Mouse (Mus musculus) monocyte, adult 5-6 weeks (primary cell): ENCODE measurements around the gene Prps1l1. TPM values are rescaled to one million over a fixed set of nuclear protein-coding genes. Genes with fewer than 3 reads are reported as not detected.

ENCODE experiments used
- ATAC-seq: fragments of 153-309, 156-312 bp; replicated peaks from 2 replicates; pipeline ENCODE4 v1.8.0; 2017; ENCODE audit warnings: mild to moderate bottlenecking; ENCODE audit not compliant: low TSS enrichment, insufficient number of reproducible peaks, severe bottlenecking, poor library complexity, low FRiP score
- total RNA-seq: library from RNA; stranded (forward); fragments of 200-1000, 200-491, 200-594 nt; gene quantifications from 3 replicates; pipeline ENCODE4 v1.2.3, GENCODE M21; 2017

Prps1l1 gene
- not detected in 3 replicates for total RNA-seq

DNA sequence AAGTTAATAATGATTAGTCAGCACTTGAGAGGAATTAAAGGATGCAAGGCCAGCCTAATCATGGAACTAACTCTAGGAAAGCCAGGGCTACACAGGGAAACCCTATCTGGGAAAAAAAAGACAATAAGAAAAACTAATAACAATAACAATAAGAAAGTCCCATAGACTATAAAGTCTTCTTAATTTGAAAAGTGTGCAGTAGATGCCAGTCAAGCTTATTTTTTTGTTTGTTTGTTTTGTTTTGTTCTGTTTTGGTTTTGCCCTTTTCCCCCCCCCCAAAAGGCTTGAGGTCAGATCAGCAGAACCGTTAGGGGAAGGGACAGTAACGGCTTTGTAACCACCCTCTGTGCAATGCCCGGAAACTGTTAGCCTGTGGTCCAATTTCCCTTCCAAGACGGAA is at the start of gene Prps1l1:
Gene Prps1l1, plus strand, starts transcription at position 301 of the 400 bp plus-strand sequence.
- ATAC-seq, result no peak

- ATAC-seq, result no peak
Observed at GRCm38 (mm10) chr12:34937918-34938317, 46.6 kb upstream of the Prps1l1 start.

DNA sequence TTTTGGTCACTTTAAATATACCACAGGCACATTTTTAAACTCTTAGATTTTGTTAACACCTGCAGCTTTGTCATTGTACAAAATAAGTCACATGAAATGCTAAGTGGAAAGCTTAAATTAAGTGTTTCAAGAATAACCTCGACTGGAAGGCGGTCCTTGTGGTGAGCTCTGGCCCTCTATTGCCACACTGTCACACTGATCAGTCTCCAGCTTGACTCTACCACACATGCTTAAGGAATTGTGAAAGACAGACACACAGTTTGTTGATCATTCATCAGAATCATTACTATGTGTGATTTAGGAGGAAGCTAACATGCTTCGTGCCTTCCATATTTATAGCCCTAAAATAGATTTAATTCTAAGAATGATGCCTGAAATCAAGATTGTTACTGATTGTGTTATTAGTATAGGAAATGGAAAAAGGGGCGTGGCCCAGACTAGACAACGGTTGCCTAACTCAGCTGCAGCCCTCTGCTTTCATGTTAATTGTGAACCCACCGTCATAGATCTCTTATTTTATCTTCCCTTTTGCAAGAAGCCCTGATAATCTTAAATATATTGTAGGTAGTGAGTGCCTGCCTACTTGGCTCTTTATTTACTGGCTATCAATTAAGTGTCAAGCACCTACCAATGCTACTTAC is 35.4 kb upstream of the Prps1l1 start:
- no peak for ATAC-seq

GRCm38 (mm10) chr12:34975991-34976390 is 8.6 kb upstream of the Prps1l1 start:
- ATAC-seq, result no peak

- ATAC-seq, result no peak
Observed at GRCm38 (mm10) chr12:34985865-34986264, 1.3 kb downstream of the Prps1l1 start.

DNA sequence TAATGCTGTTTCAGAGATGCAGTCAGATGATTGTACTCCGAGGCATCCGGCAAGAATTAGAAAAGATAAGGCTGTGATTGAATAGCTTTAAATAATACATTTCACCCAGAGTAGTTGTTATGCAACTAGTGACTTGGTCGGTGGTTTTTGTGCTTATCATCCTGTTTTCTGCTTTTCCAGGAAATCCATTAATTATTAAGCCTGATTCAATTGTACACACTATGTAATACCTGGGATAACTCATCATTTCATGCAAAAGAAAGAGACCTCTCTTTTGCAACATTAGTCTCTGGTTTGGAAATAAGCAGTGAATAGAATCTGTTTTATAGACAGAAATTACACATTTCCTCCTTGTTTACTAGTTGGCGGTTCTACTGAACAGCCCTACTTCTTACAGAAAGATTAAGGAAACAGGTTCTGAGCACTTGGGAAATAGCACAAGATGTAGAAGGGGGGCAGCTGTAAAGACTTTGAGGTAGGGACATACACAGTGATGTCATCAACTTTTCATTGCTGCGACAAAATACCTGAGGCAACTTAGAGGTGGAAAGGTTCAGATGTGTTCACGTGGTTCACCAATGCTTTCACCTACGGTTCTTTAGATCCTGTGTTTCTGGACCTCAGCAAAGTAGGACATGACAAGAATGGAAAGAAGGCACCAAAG is 5.1 kb downstream of the Prps1l1 start:
- no peak for ATAC-seq

GRCm38 (mm10) chr12:34990387-34990786 is 5.8 kb downstream of the Prps1l1 start:
- ATAC-seq, result no peak

DNA sequence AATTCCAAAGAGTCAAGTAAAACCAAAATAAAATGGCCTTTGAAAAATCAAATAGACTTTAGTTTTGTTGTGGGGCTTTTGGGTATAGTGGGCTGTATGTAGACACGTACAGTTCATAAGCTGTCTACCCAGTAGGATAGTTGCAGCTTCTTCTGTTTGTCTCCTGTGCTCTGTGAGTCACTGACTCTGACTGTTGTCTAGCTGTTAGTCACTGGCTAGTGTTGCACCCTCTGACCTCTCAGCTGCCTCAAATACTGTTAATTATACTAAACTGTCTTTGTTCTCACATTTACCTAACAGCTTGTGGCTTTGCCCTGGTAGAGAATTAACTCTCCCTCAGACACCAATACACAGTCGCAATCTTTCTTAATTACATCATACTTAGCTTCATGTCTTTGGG is 7.3 kb downstream of the Prps1l1 start:
- ATAC-seq, result no peak

GRCm38 (mm10) chr12:34997597-34998182 is 13.1 kb downstream of the Prps1l1 start:
- ATAC-seq, result no peak

GRCm38 (mm10) chr12:34998778-34999467 is 14.4 kb downstream of the Prps1l1 start:
- ATAC-seq, result no peak

DNA sequence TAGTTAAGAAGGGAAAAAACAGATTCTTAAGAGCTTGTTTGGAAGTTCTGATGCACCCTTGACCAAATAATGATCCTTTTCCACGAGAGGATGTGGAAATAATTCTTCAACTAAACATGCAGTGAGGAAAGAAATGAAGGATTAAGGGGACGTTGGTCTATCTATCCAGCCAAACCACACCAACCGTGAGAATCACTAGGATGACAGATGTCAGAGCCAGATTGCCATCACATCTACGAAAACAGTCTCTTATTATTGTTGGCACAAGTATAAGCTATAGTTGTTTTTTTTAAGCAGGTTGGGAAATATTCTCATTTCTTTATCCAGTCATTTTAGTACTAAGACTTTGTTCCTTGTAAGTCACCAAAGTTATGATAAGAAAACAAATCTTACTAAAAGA is 15.8 kb downstream of the Prps1l1 start:
- ATAC-seq, result no peak

DNA sequence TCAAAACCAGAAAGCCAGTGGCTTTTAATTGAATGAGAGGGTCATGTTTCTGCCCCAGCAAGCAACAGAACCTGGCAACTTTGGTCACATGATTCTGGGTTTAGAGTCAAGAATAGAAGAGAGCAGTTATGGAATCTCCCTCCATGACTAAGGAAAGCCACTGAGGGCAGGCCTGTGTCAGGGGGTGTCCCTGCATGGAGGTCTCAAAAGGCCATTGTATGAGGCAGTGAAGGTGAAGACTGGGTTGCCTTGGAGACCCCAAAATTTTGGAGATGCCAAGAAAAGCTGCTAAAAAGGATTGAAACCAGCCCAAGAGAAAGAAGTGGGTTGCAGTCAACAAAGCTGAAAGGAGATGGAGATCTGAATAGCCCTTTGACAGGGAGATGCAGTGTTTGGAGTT is 21.2 kb downstream of the Prps1l1 start:
- no peak for ATAC-seq

DNA sequence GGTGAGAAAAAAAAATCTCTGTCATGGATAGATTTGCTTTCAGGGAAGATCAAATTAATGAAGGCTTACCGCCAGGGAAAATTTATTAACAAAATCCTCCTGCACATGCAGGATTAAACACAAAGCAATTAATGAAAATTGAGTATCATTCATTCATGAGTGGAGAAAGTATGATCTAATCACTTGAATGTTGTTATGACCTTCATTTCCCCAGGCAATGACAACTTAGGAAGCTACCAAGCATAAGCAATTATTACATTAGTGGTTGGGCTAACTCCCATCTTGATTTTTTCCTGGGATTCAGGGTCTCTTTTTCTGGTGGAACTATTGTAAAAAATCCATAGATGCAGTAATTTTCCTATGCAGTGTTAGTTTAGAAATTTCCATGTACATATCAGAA is 23.3 kb downstream of the Prps1l1 start:
- ATAC-seq, result no peak

DNA sequence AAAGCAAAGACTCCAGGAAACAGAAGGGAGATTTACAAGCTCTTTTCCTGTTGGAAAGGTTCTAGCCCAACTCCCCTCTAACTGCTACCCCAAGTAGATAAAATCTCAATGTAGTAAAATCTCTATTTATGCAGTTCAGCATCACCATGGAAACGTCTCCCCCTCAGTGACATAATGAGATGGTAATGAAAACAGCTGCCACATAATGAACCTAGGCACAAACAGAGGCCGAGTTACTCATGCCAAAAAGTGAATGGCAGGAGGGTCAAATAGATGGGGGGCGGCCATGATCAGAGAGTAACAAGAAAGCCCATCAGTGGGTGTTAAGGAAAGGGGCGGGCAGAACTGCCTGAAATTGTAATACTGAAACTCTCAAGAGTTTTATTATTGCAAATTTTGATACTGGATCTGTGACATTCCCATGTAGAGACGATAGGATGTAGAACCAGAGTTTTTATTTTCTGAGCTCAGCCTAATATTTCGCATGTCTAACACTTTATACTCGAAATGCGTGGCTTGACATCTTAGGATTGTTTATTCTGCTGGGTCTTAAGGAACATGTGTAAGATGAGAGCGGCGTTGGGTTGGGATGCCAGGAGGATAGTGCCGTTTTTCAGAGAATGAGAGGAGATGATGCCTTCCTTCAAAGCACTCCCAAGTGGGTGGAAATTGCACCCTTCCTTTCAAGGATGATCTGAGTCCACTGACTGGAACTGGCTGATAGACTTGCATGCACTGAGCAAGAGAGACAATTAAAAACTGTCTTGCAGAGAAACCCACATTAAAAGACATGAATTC is 24.0 kb downstream of the Prps1l1 start:
- no peak for ATAC-seq

- ATAC-seq, result no peak
Observed at GRCm38 (mm10) chr12:35011462-35011861, 26.9 kb downstream of the Prps1l1 start.

DNA sequence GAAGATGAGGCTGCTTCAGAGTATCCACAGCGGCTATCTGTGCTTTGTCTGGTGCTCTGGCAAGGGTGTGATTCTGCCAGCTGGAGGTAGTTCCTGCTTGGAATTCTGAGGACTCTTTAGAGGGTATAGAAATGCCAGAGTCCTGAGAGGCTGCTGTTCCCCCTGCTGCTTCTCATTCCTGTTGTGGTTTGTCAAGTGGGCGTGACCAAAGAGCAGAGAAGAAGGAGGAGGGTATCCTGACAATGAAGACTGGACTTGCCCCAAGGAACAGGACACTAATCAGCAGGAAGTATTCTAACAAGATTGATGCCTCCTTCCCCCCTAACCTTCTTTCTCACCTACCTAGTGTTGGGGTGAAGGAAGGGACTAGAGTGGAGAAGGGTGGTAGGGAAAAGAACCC is 29.4 kb downstream of the Prps1l1 start:
- no peak for ATAC-seq

DNA sequence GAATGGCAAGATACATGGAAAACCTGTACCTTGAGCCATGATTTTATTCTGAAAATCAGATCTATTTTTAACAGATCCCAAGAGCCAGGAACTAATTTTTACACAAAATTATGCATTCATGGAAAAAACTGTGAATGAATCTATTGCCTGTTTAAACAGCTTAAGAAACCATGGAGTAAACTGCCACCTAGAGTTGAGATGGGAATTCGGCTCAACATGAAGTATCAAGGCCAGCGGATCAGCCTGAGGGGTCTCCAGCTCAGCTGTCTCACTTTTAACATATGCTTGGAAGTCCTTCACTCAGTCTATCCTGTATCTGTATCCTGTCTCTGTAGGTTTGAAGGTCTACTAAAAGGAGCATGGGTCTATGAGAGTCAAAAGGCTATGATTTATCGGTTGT is 31.5 kb downstream of the Prps1l1 start:
- ATAC-seq, result no peak

GRCm38 (mm10) chr12:35016481-35017250 is 32.1 kb downstream of the Prps1l1 start:
- no peak for ATAC-seq
